Mouse (Mus musculus) adrenal gland, postnatal 14 days (tissue): ENCODE data around the gene Zfp362. TPM values are rescaled to one million over a fixed set of nuclear protein-coding genes. Genes with fewer than 3 reads are reported as not detected.

ENCODE experiments used
- DNase-seq: peaks from one replicate; pipeline ENCODE4 v3.0.0; 2021; ENCODE audit warnings: mixed read lengths
- total RNA-seq: library from RNA; stranded (reverse); gene quantifications from 2 replicates; pipeline ENCODE4 v1.2.3, GENCODE M21; 2021

Gene Zfp362
- total RNA-seq, 1 experiment from 2014 or later = 32.2 TPM

DNA sequence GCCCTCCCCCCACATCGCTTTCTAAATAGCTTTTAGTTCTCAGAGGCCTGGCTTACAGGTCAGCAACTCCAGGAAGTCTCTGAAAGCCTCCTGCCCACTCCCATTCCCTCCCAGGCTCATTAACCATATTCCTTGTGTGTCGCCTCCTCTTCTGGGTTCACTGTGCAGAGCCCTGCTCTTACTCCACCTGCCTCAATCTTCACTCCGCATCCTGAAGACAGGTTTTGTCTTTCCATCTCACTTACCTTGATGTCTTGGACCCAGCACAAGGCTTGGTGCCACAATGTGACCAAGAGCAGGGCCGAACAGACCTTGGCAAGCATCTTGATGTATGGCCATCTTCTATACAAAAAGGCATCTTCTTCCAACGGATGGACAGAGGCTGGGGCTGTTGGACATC is 46.6 kb downstream of the Zfp362 start:
- DNase-seq = no peak

- DNase-seq = peak; percentile 3
These were observed 49.9 kb downstream of the Zfp362 start for GRCm38 (mm10) chr4:128755900-128756299.

DNA sequence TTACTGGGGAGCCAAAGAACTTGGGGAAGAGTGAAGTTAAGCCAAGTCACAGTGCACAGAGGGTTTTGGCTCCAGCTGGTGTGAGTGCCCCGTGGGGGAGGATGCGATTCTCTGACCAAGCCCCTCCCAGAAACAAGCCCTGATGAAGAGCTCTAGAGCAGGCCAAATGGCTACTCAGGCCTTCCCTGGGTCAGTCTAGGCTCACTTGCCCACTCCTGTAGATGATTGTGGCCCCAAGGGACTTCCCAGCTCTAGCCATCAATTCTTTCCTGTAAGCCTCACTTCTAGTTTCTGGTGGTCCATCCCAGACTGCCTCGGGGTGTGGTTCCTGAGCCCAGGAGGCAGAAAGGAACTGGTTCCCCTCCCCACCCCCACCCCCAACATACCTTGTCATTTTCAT is 50.8 kb downstream of the Zfp362 start, which contains the start of gene A3galt2:
Gene A3galt2, plus strand, starts transcription at position 301 of the 400 bp plus-strand sequence.
- DNase-seq = no peak

- peak; percentile 3 for DNase-seq
These were observed 52.3 kb downstream of the Zfp362 start for GRCm38 (mm10) chr4:128753571-128753970.

GRCm38 (mm10) chr4:128752031-128752757 is 53.7 kb downstream of the Zfp362 start:
- DNase-seq = peak; percentile 2

GRCm38 (mm10) chr4:128751006-128751405 is 54.8 kb downstream of the Zfp362 start:
- peak; percentile 8 for DNase-seq

GRCm38 (mm10) chr4:128748309-128748708 is 57.5 kb downstream of the Zfp362 start:
- DNase-seq = peak; percentile 80

DNA sequence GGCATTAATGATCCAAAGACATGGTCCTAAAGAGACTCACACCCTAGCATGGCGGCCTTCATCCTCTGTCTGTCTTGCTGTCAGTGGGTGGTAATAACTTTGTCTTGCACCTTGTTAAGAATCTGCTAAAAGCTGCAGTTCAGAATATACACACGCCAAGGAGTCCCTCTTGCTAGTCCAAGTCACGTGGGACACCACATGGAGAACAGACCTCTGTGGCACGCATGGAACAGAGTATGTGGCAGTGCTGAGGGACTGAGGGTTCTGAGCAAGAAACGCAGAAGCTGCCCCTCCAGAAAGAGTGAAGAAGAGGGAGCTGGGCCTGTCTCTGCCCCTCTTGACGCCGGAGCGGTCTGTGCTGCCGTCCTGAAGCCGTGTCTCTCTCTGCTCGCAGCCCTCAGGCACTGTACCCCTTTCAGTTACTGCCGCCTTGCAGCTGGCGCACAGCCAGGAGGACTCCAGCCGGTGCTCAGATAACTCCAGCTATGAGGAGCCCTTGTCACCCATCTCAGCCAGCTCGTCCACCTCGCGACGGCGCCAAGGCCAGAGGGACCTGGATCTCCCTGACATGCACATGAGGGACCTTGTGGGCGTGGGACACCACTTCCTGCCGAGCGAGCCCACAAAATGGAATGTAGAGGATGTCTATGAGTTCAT is 58.1 kb downstream of the Zfp362 start:
- peak; percentile 73 for DNase-seq

- no peak for DNase-seq
These were observed 60.7 kb downstream of the Zfp362 start for GRCm38 (mm10) chr4:128745160-128745559.

GRCm38 (mm10) chr4:128743031-128743626 is 62.7 kb downstream of the Zfp362 start:
- DNase-seq = no peak

DNA sequence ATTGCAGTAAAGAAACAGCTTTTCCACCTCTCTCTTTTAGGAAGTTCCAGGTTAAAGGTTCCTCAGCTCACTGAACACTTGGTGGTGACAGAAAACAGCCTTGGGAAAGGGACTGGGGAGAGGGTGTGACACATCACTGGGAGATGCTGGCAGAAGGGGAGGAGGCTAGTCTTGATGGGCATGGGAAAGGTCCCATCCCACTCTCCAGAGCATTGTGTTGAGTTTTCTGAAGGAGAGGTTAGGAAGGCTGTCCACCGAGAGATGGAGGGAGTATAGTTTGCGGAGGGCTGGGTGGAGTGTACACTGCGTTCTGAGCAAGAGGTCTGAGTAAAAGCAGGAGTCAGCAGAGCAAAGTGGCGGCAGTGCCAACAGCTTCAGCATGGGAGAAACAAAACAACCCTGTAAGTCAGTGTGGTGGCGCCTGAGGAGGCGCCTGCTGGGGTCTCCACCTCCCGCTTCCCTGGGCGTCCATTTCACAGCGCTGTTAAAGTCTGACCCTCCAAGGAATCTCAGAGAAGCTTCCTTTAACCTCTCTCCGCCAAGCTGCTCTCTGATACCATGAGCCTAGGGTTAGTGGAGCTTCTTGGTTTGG is 63.4 kb downstream of the Zfp362 start:
- peak; percentile 42 for DNase-seq

- DNase-seq = no peak
These were observed 63.9 kb downstream of the Zfp362 start for GRCm38 (mm10) chr4:128741906-128742305.

DNA sequence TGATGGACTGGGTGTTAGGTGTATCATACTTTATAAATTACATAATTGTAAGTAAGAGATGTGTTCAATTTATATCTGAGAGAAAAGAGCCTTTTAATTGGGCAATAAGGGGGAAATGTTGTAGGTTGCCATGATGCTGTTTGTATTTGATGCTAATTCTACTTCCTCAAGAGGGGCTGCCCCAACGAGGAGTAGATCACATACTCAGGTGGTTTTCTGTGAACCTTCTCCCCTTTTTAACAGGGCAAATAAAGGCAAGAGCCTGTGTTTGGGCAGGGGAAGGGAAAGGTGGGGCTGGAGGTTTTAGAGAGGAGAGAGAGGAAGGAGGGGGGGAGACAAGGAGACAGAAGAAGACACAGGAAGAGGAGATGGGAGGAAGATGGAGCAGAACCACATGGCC is 65.0 kb downstream of the Zfp362 start:
- no peak for DNase-seq

GRCm38 (mm10) chr4:128737825-128738610 is 67.8 kb downstream of the Zfp362 start:
- no peak for DNase-seq

GRCm38 (mm10) chr4:128737137-128737589 is 68.7 kb downstream of the Zfp362 start:
- DNase-seq = no peak

- peak; percentile 43 for DNase-seq
These were observed 70.8 kb downstream of the Zfp362 start for GRCm38 (mm10) chr4:128734721-128735671.

GRCm38 (mm10) chr4:128734217-128734616 is 71.6 kb downstream of the Zfp362 start:
- peak; percentile 80 for DNase-seq

DNA sequence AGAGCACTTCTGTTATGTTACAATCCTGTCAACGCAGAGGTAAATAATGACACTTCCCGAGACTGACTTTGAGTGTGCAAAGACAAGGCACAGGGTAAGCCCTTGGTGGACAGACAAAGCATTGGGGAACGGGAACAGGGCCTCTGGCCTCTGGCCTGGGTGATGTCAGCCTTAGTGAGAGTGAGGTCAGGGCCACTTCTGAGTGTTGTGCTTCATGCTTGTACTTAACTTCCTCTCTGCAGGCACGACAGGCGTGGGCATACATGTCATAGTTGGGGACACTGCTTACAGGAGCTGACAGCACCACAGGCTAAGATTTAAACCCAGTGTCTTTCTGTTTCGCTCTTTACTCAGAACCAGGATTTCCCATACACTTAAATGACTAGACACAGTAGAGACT is 72.3 kb downstream of the Zfp362 start:
- peak; percentile 63 for DNase-seq

DNA sequence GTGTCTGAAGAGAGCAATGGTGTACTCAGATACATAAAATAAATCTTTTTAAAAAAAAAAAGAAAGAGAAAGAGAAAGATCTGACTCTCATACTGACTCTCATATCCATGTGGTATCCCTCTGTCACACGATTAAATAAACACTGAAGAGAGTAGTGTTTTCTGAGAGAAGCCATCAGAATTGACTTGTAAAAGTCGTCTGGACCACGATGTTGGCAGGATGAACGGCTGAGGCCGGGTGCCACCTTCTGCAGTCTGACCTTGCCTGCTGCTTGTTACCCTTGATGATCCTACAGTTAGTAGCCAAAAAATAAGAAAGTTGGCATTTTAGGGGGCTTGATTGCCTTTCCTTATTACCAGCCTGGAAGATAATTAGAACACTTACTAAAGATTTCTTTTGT is 73.1 kb downstream of the Zfp362 start:
- no peak for DNase-seq

- no peak for DNase-seq
These were observed 75.6 kb downstream of the Zfp362 start for GRCm38 (mm10) chr4:128730271-128730670.

DNA sequence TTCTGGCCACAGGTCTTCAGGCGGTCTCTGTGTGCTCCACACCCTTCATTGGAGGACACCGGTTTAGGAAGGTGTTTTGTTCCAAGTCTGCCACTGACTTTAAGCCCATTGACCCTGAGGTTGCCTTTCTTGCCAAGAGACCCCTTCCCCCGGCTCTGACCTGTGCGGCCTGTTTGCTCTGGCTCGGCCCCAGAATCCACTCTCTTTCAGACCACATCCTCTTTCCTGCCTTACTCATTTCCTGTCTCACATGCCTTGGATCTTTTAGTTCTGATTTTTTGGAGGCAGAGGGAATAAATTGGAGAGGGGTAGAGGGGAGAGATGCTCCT is 76.2 kb downstream of the Zfp362 start:
- DNase-seq = peak; percentile 61
